Mouse (Mus musculus) thymus, postnatal 0 days (tissue): ENCODE results near the gene Myom1. TPM values are rescaled to one million over a fixed set of nuclear protein-coding genes. Genes with fewer than 3 reads are reported as not detected.

Source experiments
- DNase-seq: peaks from one replicate; pipeline ENCODE4 v3.0.0-alpha.2; 2015; ENCODE audit warnings: low spot score
- polyA plus RNA-seq: library from polyadenylated mRNA; unstranded; fragments of >200 nt; fragmentation: Nextera tagmentation; extraction: Ambion mirVana; gene quantifications from 2 replicates; pipeline ENCODE4 v1.2.1, GENCODE M21; 2015

Myom1 gene
- 1.2 and 1.4 TPM in 2 replicates for polyA plus RNA-seq

GRCm38 (mm10) chr17:71002081-71002743 lies at the start of gene Myom1:
Myom1 (plus strand) TSS chr17:71002633.
- DNase-seq = peak; percentile 97

- DNase-seq = peak; percentile 50
Measured at GRCm38 (mm10) chr17:70963546-70963945, 38.9 kb upstream of the Myom1 start.

GRCm38 (mm10) chr17:70965281-70965680 lies 37.2 kb upstream of the Myom1 start:
- DNase-seq = no peak

GRCm38 (mm10) chr17:70966126-70966525 lies 36.3 kb upstream of the Myom1 start:
- DNase-seq = no peak

GRCm38 (mm10) chr17:70967191-70967590 lies 35.2 kb upstream of the Myom1 start:
- DNase-seq = no peak

GRCm38 (mm10) chr17:70967646-70968045 lies 34.8 kb upstream of the Myom1 start:
- DNase-seq = peak; percentile 30

GRCm38 (mm10) chr17:70968606-70969191 lies 33.7 kb upstream of the Myom1 start:
- peak; percentile 48 for DNase-seq

GRCm38 (mm10) chr17:70971206-70971605 lies 31.2 kb upstream of the Myom1 start:
- DNase-seq = no peak

- DNase-seq = peak; percentile 77
Measured at GRCm38 (mm10) chr17:70973398-70973797, 29.0 kb upstream of the Myom1 start.

- peak; percentile 72 for DNase-seq
Measured at GRCm38 (mm10) chr17:70974065-70974464, 28.4 kb upstream of the Myom1 start.

GRCm38 (mm10) chr17:70977799-70978198 lies 24.6 kb upstream of the Myom1 start:
- no peak for DNase-seq

- DNase-seq = peak; percentile 23
Measured at GRCm38 (mm10) chr17:70979345-70980223, 22.8 kb upstream of the Myom1 start.

GRCm38 (mm10) chr17:70985501-70986354 lies 16.7 kb upstream of the Myom1 start:
- peak; percentile 31 for DNase-seq

- no peak for DNase-seq
Measured at GRCm38 (mm10) chr17:70986355-70986740, 16.1 kb upstream of the Myom1 start.

GRCm38 (mm10) chr17:70986831-70987660 lies 15.4 kb upstream of the Myom1 start:
- peak; percentile 46 for DNase-seq

- DNase-seq = no peak
Measured at GRCm38 (mm10) chr17:70988337-70988767, 14.1 kb upstream of the Myom1 start.

GRCm38 (mm10) chr17:70989430-70989829 lies 13.0 kb upstream of the Myom1 start:
- no peak for DNase-seq

- DNase-seq = peak; percentile 45
Measured at GRCm38 (mm10) chr17:70989991-70990390, 12.4 kb upstream of the Myom1 start.

GRCm38 (mm10) chr17:70990403-70991303 lies 11.8 kb upstream of the Myom1 start:
- DNase-seq = peak; percentile 84
